Mouse (Mus musculus): Measurements from ENCODE around the gene Hspa5. TPM values are rescaled to one million over a fixed set of nuclear protein-coding genes. Genes with fewer than 3 reads are reported as not detected.
A peak's percentile ranks its signal among the peaks of the same experiment; 100 is the strongest.

The Hspa5 gene
- 100 to 1,000 TPM; 174 to 245 TPM for total RNA-seq (2021)
- long read RNA-seq, experiment 1, transcript Hspa5-201 (9 exons, 3,672 nt): major isoform, 356 of 515 reads
- long read RNA-seq, experiment 1, transcript Hspa5-202 (8 exons, 2,613 nt): minor isoform, 126 of 515 reads
- long read RNA-seq, experiment 1, partial matches to known transcripts: 10 of 515 reads
- long read RNA-seq, experiment 1, other reads (novel, unspliced or antisense): 23 of 515 reads
- long read RNA-seq, experiment 2, transcript Hspa5-202 (8 exons, 2,613 nt): minor isoform, 121 of 499 reads
- long read RNA-seq, experiment 2, transcript Hspa5-201 (9 exons, 3,672 nt): major isoform, 348 of 499 reads
- long read RNA-seq, experiment 2, partial matches to known transcripts: 8 of 499 reads
- long read RNA-seq, experiment 2, other reads (novel, unspliced or antisense): 22 of 499 reads

DNA sequence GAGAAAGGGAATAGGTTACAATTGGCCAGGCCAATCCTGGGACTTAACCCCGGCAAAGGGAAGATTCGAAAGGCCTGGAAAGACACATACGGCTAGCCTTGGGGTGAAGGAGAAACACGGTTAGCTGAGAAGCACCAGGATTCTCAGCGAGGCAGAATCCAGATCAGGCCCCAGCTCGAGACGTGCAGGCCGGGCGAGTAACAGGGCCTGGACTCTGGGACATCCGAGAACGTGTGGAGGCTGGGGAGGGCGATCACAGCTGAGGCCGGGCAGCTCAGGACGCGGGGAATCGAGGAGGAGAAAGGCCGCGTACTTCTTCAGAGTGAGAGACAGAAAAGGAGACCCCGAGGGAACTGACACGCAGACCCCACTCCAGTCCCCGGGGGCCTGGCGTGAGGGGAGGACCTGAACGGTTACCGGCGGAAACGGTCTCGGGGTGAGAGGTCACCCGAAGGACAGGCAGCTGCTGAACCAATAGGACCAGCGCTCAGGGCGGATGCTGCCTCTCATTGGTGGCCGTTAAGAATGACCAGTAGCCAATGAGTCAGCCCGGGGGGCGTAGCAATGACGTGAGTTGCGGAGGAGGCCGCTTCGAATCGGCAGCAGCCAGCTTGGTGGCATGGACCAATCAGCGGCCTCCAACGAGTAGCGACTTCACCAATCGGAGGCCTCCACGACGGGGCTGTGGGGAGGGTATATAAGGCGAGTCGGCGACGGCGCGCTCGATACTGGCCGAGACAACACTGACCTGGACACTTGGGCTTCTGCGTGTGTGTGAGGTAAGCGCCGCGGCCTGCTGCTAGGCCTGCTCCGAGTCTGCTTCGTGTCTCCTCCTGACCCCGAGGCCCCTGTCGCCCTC, at the start of gene Hspa5:
Hspa5 (plus strand) TSS at position 603 of the 859 bp plus-strand sequence.
- intact Hi-C loops (cut with DNase I): loop anchor here (1.0 to 2.0 kb wide), 2 partner anchors 17 to 27 kb away; partner anchors contain the start of gene Rabepk
- Histone ChIP-seq H3K4me3 (peak within 1 kb of the TSS; percentile 89), H3K27ac (peak within 1 kb of the TSS; percentile 96)
- DNase-seq: peak; percentile 100
- TF ChIP-seq CTCF (IDR thresholded peaks at IDR 0.05): no peak

- DNase-seq: no peak
- no peak for TF ChIP-seq CTCF (IDR thresholded peaks at IDR 0.05)
- no peak overlapping the region for H3K27ac ChIP-seq
- intact Hi-C loops (cut with DNase I): no loop called here
- H3K4me3 ChIP-seq: no peak overlapping the region
These were observed 46.5 kb upstream of the Hspa5 start for GRCm38 (mm10) chr2:34725269-34725668.

DNA sequence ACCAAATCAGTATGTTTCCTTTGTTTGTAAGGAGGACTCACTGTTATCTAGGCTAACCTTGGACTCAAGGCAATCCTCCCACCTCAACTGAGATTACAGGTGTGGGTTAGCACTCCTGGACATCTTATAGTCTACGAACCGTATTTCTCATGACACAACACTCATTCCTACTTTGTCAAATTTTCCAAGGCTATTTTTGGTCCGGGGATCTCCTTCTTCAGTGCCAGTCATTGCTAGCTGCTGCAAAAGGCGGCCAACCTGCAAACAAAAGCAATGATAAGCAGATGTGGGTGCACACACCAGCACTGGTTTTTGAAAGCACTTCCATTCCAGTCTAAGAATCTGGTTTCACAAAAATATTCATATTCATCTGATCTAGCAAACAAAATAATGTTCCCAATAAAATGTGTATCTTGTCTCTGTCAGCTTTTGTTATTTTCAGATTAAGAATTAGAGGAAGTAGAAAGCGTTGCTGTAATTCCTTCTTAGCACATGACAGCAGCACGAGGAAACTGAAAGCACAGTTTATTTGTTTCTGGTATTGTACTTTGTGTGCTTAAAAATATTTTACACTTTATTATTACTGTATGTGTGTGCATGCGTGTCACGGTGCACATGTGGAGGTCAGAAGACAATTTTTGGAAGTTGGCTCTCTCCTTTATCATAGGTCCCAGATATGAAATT, 44.6 kb upstream of the Hspa5 start:
- no peak for TF ChIP-seq CTCF (IDR thresholded peaks at IDR 0.05)
- intact Hi-C loops (cut with DNase I): no loop called here
- H3K27ac ChIP-seq: no peak overlapping the region
- no peak for DNase-seq
- no peak overlapping the region for H3K4me3 ChIP-seq

GRCm38 (mm10) chr2:34736626-34737025, 35.1 kb upstream of the Hspa5 start:
- H3K27ac ChIP-seq: no peak overlapping the region
- TF ChIP-seq CTCF (IDR thresholded peaks at IDR 0.05): no peak
- DNase-seq: no peak
- H3K4me3 ChIP-seq: no peak overlapping the region
- intact Hi-C loops (cut with DNase I): no loop called here

- H3K4me3 ChIP-seq: no peak overlapping the region
- no peak for TF ChIP-seq CTCF (IDR thresholded peaks at IDR 0.05)
- H3K27ac ChIP-seq: no peak overlapping the region
- intact Hi-C loops (cut with DNase I): no loop called here
- DNase-seq: no peak
These were observed 33.9 kb upstream of the Hspa5 start for GRCm38 (mm10) chr2:34737911-34738310.

- H3K27ac ChIP-seq: no peak overlapping the region
- intact Hi-C loops (cut with DNase I): no loop called here
- no peak for TF ChIP-seq CTCF (IDR thresholded peaks at IDR 0.05)
- no peak for DNase-seq
- no peak overlapping the region for H3K4me3 ChIP-seq
These were observed 31.9 kb upstream of the Hspa5 start for GRCm38 (mm10) chr2:34739684-34740391.

DNA sequence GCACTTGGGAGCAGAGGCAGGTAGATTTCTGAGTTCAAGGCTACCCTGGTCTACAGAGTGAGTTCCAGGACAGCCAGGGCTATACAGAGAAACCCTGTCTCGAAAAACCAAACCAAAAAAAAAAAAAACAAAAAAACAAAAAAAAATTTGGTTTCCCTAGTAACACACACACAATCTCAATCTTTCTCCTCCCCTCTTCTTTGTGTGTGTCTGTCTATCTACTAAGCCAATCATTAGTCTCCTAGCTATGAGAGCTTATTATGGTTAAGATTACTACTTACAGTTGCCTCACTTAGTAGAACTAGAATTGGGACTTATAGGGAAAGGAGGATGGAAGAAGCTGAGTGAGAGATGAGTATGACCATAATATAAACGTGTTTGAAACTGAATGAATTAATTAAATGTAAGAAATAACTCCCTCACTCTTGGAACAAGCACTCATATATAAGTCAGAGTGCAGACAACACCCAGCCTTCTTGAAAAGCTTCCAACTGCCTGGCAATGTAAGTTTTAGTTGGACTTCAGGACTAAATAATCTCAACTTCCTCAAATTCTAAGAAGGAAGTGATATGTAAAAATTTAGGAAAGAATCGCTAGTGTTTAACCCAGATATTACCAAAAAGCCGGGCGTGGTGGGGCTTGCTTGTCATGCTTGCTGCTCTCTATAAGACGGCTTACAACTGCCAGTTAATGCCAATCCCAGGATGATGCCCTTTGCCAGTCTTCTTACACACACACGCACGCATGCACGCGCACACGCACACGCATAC, 30.2 kb upstream of the Hspa5 start:
- DNase-seq: no peak
- Histone ChIP-seq H3K27ac (no peak overlapping the region), H3K4me3 (no peak overlapping the region)
- intact Hi-C loops (cut with DNase I): no loop called here
- no peak for TF ChIP-seq CTCF (IDR thresholded peaks at IDR 0.05)

- intact Hi-C loops (cut with DNase I): no loop called here
These were observed 29.1 kb upstream of the Hspa5 start for GRCm38 (mm10) chr2:34742675-34743074.

DNA sequence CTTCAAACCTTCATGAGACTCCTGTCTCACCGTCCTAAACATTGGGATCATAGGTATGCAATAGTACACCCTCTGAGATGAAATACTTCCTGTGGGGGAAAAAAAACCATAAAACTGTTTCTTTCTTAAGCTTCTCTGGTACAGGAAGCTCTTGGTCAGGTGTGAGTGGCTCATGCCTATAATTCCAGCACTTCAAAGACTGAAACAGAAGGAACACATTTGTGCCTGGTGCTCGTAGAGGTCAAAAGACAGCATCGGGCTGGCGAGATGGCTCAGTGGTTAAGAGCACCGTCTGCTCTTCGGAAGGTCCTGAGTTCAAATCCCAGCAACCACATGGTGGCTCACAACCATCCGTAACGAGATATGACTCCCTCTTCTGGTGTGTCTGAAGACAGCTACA, 27.3 kb upstream of the Hspa5 start:
- intact Hi-C loops (cut with DNase I): no loop called here
- Histone ChIP-seq H3K27ac (no peak overlapping the region), H3K4me3 (no peak overlapping the region)
- no peak for DNase-seq
- no peak for TF ChIP-seq CTCF (IDR thresholded peaks at IDR 0.05)

More at GRCm38 (mm10) chr2:34742675-34743074, 29.1 kb upstream of the Hspa5 start:
- Histone ChIP-seq H3K27ac (no peak overlapping the region), H3K4me3 (no peak overlapping the region)
- no peak for TF ChIP-seq CTCF (IDR thresholded peaks at IDR 0.05)
- DNase-seq: no peak

- TF ChIP-seq CTCF (IDR thresholded peaks at IDR 0.05): no peak
- H3K4me3 ChIP-seq: no peak overlapping the region
- intact Hi-C loops (cut with DNase I): no loop called here
- no peak for DNase-seq
- H3K27ac ChIP-seq: no peak overlapping the region
These were observed 26.1 kb upstream of the Hspa5 start for GRCm38 (mm10) chr2:34745673-34746072.

DNA sequence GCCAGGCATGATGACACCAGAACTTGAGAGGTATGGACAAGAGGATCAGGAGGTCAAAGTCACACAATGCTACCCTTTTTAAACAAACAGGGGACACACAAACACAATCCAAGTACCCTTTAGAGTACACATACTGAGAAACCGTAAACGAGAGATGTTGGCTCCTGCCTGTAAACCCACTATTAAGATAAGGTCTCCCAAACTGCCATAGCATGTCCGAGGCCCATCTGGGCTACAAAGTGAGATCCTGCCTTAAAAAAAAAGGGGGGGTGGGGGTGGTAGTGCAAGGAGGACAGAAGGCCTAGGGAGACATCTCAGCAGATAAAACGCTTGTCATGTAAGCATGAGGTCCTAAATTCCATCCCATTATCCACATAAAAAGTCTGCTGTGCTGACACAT, 23.3 kb upstream of the Hspa5 start:
- no peak for TF ChIP-seq CTCF (IDR thresholded peaks at IDR 0.05)
- no peak for DNase-seq
- Histone ChIP-seq H3K27ac (no peak overlapping the region), H3K4me3 (no peak overlapping the region)
- intact Hi-C loops (cut with DNase I): no loop called here
